Mouse (Mus musculus) CH12.LX (cell line): Measurements from ENCODE around the gene Ankrd63. TPM values are rescaled to one million over a fixed set of nuclear protein-coding genes. Genes with fewer than 3 reads are reported as not detected.

Experiments
- DNase-seq: peaks from one replicate; pipeline ENCODE4 v3.0.0-alpha.2; 2013; ENCODE audit errors: extremely low read depth
- H3K27ac ChIP-seq: 2 replicates; pipeline ENCODE4 v1.5.1; 2012; ENCODE audit warnings: low read depth, mild to moderate bottlenecking, control low read depth, moderate library complexity; ENCODE audit not compliant: insufficient read depth
- H3K27me3 ChIP-seq: replicated peaks from 2 replicates; pipeline ENCODE3; 2012; ENCODE audit warnings: inconsistent platforms
- H3K36me3 ChIP-seq, 2 experiments: replicated peaks in 1 of 2; 2 replicates each; pipeline versions ENCODE3 to v1.6.1; 2012; ENCODE audit warnings: inconsistent platforms in 1 of 2, low read length in 1 of 2, mild to moderate bottlenecking in 1 of 2, mixed read lengths in 1 of 2, moderate library complexity in 1 of 2; ENCODE audit not compliant: control insufficient read depth in 1 of 2, insufficient read depth in 1 of 2
- H3K4me1 ChIP-seq, 2 experiments: 2 replicates each; pipeline ENCODE4 v1.6.1; 2012; ENCODE audit warnings: inconsistent platforms in 1 of 2, moderate library complexity in 1 of 2; ENCODE audit not compliant: insufficient read depth in 2 of 2, control insufficient read depth in 1 of 2
- H3K4me2 ChIP-seq: 2 replicates; pipeline ENCODE4 v1.6.1; 2012; ENCODE audit warnings: low read depth, mild to moderate bottlenecking, control low read depth; ENCODE audit not compliant: poor library complexity, insufficient read depth, severe bottlenecking
- H3K4me3 ChIP-seq, 3 experiments: fragments of 150-350 bp in 1 of 3; sonication (generic) in 1 of 3; replicated peaks in 1 of 3; 2 replicates each; pipeline versions ENCODE3 to v1.5.1; 2011 to 2012; ENCODE audit warnings: low read depth in 2 of 3, low read length in 2 of 3, mild to moderate bottlenecking in 2 of 3, moderate library complexity in 2 of 3, control low read depth in 1 of 3, improper control_type of control experiment in 1 of 3, inconsistent platforms in 1 of 3, mixed read lengths in 1 of 3; ENCODE audit not compliant: poor library complexity in 1 of 3
- H3K79me2 ChIP-seq: replicated peaks from 2 replicates; pipeline ENCODE4 v1.6.1; 2012; ENCODE audit warnings: mild to moderate bottlenecking, moderate library complexity; ENCODE audit not compliant: control insufficient read depth, poor library complexity, insufficient read depth, severe bottlenecking; ENCODE audit errors: extremely low read depth
- H3K9ac ChIP-seq: 2 replicates; pipeline ENCODE4 v1.6.1; 2012; ENCODE audit warnings: low read depth, mild to moderate bottlenecking, control low read depth, moderate library complexity; ENCODE audit not compliant: insufficient read depth
- H3K9me3 ChIP-seq: replicated peaks from 2 replicates; pipeline ENCODE3; 2012; ENCODE audit warnings: low read length, inconsistent platforms, mixed read lengths
- BHLHE40 ChIP-seq: IDR thresholded peaks from 2 replicates; pipeline ENCODE4 v1.6.1; 2011; ENCODE audit warnings: mild to moderate bottlenecking, low read depth, low read length, improper control_type of control experiment
- CHD2 ChIP-seq: IDR thresholded peaks from 2 replicates; pipeline ENCODE4 v1.6.1; 2011; ENCODE audit warnings: low read length, improper control_type of control experiment
- CTCF ChIP-seq, 2 experiments: IDR thresholded peaks in 1 of 2; conservative IDR thresholded peaks in 1 of 2; 2 replicates each; pipeline ENCODE4 v1.5.1; 2011 to 2012; ENCODE audit warnings: low read depth in 2 of 2, low read length in 2 of 2, improper control_type of control experiment in 1 of 2, inconsistent platforms in 1 of 2, mild to moderate bottlenecking in 1 of 2, moderate library complexity in 1 of 2
- E2F4 ChIP-seq: IDR thresholded peaks from 2 replicates; pipeline ENCODE4 v1.6.1; 2011; ENCODE audit warnings: low read depth, low read length, improper control_type of control experiment; ENCODE audit not compliant: insufficient replicate concordance
- ELF1 ChIP-seq: IDR thresholded peaks from 2 replicates; pipeline ENCODE4 v1.6.1; 2014; ENCODE audit warnings: low read depth, mild to moderate bottlenecking, inconsistent platforms, low read length, improper control_type of control experiment
- EP300 ChIP-seq: IDR thresholded peaks from 2 replicates; pipeline ENCODE4 v1.6.1; 2011; ENCODE audit warnings: low read length, improper control_type of control experiment
- GABPA ChIP-seq: IDR thresholded peaks from 2 replicates; pipeline ENCODE4 v1.6.1; 2012; ENCODE audit warnings: low read depth, low read length, improper control_type of control experiment, inconsistent platforms; ENCODE audit not compliant: insufficient replicate concordance
- HCFC1 ChIP-seq: IDR thresholded peaks from 2 replicates; pipeline ENCODE4 v1.6.1; 2012; ENCODE audit warnings: low read depth, mild to moderate bottlenecking, inconsistent platforms, low read length, improper control_type of control experiment
- IRF4 ChIP-seq: IDR thresholded peaks from 2 replicates; pipeline ENCODE4 v1.6.1; 2014; ENCODE audit warnings: low read depth, mild to moderate bottlenecking, inconsistent platforms, low read length, improper control_type of control experiment
- JUN ChIP-seq: IDR thresholded peaks from 2 replicates; pipeline ENCODE4 v1.6.1; 2011; ENCODE audit warnings: low read depth, mild to moderate bottlenecking, low read length, improper control_type of control experiment, moderate library complexity; ENCODE audit not compliant: insufficient read depth
- JUND ChIP-seq: conservative IDR thresholded peaks from 2 replicates; pipeline ENCODE4 v1.6.1; 2011; ENCODE audit warnings: low read depth, low read length, improper control_type of control experiment
- KAT2A ChIP-seq: IDR thresholded peaks from 2 replicates; pipeline ENCODE4 v1.6.1; 2012; ENCODE audit warnings: low read length, improper control_type of control experiment, inconsistent platforms; ENCODE audit not compliant: insufficient replicate concordance
- MAFK ChIP-seq: IDR thresholded peaks from 2 replicates; pipeline ENCODE4 v1.6.1; 2011; ENCODE audit warnings: low read length, improper control_type of control experiment; ENCODE audit not compliant: insufficient replicate concordance
- MAX ChIP-seq: IDR thresholded peaks from 2 replicates; pipeline ENCODE4 v1.6.1; 2011; ENCODE audit warnings: low read length, improper control_type of control experiment
- MAZ ChIP-seq: IDR thresholded peaks from 2 replicates; pipeline ENCODE4 v1.6.1; 2012; ENCODE audit warnings: low read depth, mild to moderate bottlenecking, inconsistent platforms, low read length, improper control_type of control experiment, moderate library complexity
- MEF2A ChIP-seq: IDR thresholded peaks from 2 replicates; pipeline ENCODE4 v1.6.1; 2014; ENCODE audit warnings: low read depth, mild to moderate bottlenecking, inconsistent platforms, low read length, improper control_type of control experiment, borderline replicate concordance
- MXI1 ChIP-seq: IDR thresholded peaks from 2 replicates; pipeline ENCODE4 v1.6.1; 2011; ENCODE audit warnings: mild to moderate bottlenecking, low read depth, low read length, improper control_type of control experiment
- MYC ChIP-seq: IDR thresholded peaks from 2 replicates; pipeline ENCODE4 v1.6.1; 2011; ENCODE audit warnings: low read depth, mild to moderate bottlenecking, improper control_type of control experiment, low read length
- NELFE ChIP-seq: IDR thresholded peaks from 2 replicates; pipeline ENCODE4 v1.6.1; 2011; ENCODE audit warnings: low read depth, low read length, improper control_type of control experiment
- NRF1 ChIP-seq: IDR thresholded peaks from 2 replicates; pipeline ENCODE4 v1.6.1; 2014; ENCODE audit warnings: low read depth, mild to moderate bottlenecking, inconsistent platforms, low read length, improper control_type of control experiment, moderate library complexity
- PAX5 ChIP-seq: IDR thresholded peaks from 2 replicates; pipeline ENCODE4 v1.6.1; 2012; ENCODE audit warnings: low read length, inconsistent platforms, mixed read lengths
- SMC3 ChIP-seq: IDR thresholded peaks from 2 replicates; pipeline ENCODE4 v1.6.1; 2011; ENCODE audit warnings: low read depth, low read length, improper control_type of control experiment
- TCF12 ChIP-seq: IDR thresholded peaks from 2 replicates; pipeline ENCODE4 v1.6.1; 2014; ENCODE audit warnings: low read depth, mild to moderate bottlenecking, inconsistent platforms, low read length, improper control_type of control experiment
- USF1 ChIP-seq: IDR thresholded peaks from 2 replicates; pipeline ENCODE4 v1.6.1; 2014; ENCODE audit warnings: low read depth, mild to moderate bottlenecking, inconsistent platforms, low read length, improper control_type of control experiment
- ZNF384 ChIP-seq: IDR thresholded peaks from 2 replicates; pipeline ENCODE4 v1.6.1; 2012; ENCODE audit warnings: low read depth, low read length, improper control_type of control experiment, inconsistent platforms
- dilution Hi-C: fragments of 300-500 bp; cut with MboI; formaldehyde crosslinking; loops from 2 replicates; pipeline ENCODE4 v1.14.3; 2020; ENCODE audit warnings: low sequenced_read_pairs; ENCODE audit not compliant: extremely low pct_unique_long_range_greater_than_20kb, extremely low pct_ligation_motif_present
- in situ Hi-C: fragments of 300-500 bp; cut with MboI; formaldehyde crosslinking; loops from 3 replicates; pipeline ENCODE4 v1.14.3; 2019; ENCODE audit warnings: low sequenced_read_pairs, low pct_ligation_motif_present, low pct_unique_long_range_greater_than_20kb, mixed read lengths
- polyA plus RNA-seq: library from polyadenylated mRNA; unstranded; fragments of >175 nt; gene quantifications from 2 replicates; pipeline ENCODE4 v1.2.1, GENCODE M21; 2012; ENCODE audit warnings: low read depth; ENCODE audit not compliant: insufficient read length
- total RNA-seq, 2 experiments: library from RNA; depleted of rRNA; stranded (reverse); fragments of 300-350 nt in 1 of 2; fragments of >200 nt in 1 of 2; gene quantifications; 2 replicates each; pipeline ENCODE4 v1.2.3; 2012 to 2014

Ankrd63 gene
- total and polyA plus RNA-seq, 3 experiments = 0.07 TPM; not detected in 2

DNA sequence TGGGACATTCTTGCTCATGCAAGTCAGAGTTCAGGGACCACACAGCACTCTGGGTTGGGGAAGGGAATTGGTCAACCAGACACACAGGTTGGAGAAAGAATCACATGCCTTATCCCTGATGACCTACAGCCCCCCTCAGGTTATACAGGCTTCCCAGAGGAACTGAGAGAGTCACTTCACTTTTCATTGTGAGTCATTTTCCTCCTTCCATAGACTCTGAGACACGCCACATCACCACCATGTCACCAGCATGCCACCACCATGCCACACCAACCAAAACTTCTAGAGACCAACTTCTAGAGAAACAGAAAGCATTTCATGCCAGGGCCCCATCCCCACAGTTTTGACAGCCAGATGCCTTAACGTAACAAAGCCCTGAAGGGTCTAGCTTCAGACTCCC lies 23.1 kb upstream of the Ankrd63 start:
- peaks cover 11 to 39% of the 10 kb centered on the region in 2 experiments for H3K36me3 ChIP-seq
- no peaks in the 10 kb centered on the region for H3K79me2 ChIP-seq
- H3K9me3 ChIP-seq = no peaks in the 10 kb centered on the region
- TF ChIP-seq TCF12 (no peak), MAX (no peak), ELF1 (no peak), IRF4 (peak; percentile 64), JUND (0 out of 2 replicates have a peak, but pooled peaks have one; percentile 30), MXI1 (no peak), ZNF384 (no peak), SMC3 (no peak), BHLHE40 (peak; percentile 55), MYC (peak; percentile 47; the same call in 1 of the 2 replicates), USF1 (no peak), JUN (no peak; the same call in 1 of the 2 replicates), E2F4 (no peak), KAT2A (no peak), EP300 (peak; percentile 80)
- H3K27ac ChIP-seq = no peak overlapping the region
- in situ Hi-C loops = loop anchor here (25.0 kb wide), 1 partner anchor 240 kb away; the partner anchor contains the start of gene Srp14
- dilution Hi-C loops = no loop called here
- DNase-seq = peak; percentile 38
- peaks cover 16 to 65% of the 10 kb centered on the region in 2 experiments; a peak in 3 of 4 replicates for H3K4me1 ChIP-seq
- peak overlapping the region; percentile 55 for H3K9ac ChIP-seq
- peak overlapping the region in 2 of 3 experiments; percentile 36 to 64 for H3K4me3 ChIP-seq
- peak overlapping the region; percentile 53; the same call in 1 of the 2 replicates for H3K4me2 ChIP-seq
- H3K27me3 ChIP-seq = no peaks in the 10 kb centered on the region

DNA sequence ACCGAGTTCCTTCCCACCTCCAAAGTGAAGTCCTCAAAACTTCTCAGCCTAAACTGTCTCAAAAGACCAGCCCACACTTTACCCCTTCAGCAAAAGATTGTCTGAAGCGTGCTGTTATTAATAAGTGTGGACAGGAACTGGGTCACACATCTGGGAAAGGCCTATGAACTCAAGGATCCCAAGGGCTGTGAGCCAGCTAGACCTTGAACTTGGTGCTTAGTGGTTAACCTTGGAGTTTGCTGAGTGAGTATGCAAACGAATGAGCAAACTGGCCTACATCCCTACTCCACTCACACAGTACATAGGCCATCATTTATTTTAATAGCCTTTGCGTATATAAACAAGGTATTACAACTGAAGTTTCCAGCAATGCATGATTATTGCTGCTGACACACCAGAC lies 21.7 kb upstream of the Ankrd63 start:
- Histone ChIP-seq H3K9me3 (no peaks in the 10 kb centered on the region), H3K4me3 (no peak overlapping the region), H3K4me1 (peaks cover 15 to 61% of the 10 kb centered on the region in 2 experiments; a peak in 3 of 4 replicates), H3K4me2 (no peak overlapping the region), H3K27ac (no peak overlapping the region), H3K36me3 (peaks cover 11 to 48% of the 10 kb centered on the region in 2 experiments), H3K9ac (no peak overlapping the region), H3K27me3 (no peaks in the 10 kb centered on the region), H3K79me2 (no peaks in the 10 kb centered on the region)
- TF ChIP-seq PAX5 (no peak), E2F4 (no peak), ZNF384 (no peak), MAFK (no peak), JUN (no peak), NRF1 (no peak), EP300 (no peak), NELFE (no peak), MEF2A (no peak), SMC3 (no peak), MYC (no peak), GABPA (no peak), CTCF (conservative IDR thresholded peaks at IDR 0.05 in 1 of 2, IDR thresholded peaks at IDR 0.05 in 1 of 2; ENCODE audit: low read depth in 2 of 2, low read length in 2 of 2) (no peak), HCFC1 (no peak), MXI1 (no peak), MAZ (no peak), CHD2 (no peak), BHLHE40 (no peak), IRF4 (no peak)
- dilution Hi-C loops = no loop called here
- DNase-seq = no peak
- in situ Hi-C loops = loop anchor here (25.0 kb wide), 1 partner anchor 238 kb away; the partner anchor contains the start of gene Srp14
